Mouse (Mus musculus): ENCODE data around the gene Cish. TPM values are rescaled to one million over a fixed set of nuclear protein-coding genes. Genes with fewer than 3 reads are reported as not detected.
A peak's percentile ranks its signal among the peaks of the same experiment; 100 is the strongest.

The Cish gene
- polyA plus RNA-seq, 1 experiment from 2014 or later = 31.1 TPM

GRCm38 (mm10) chr9:107307886-107308285, 12.1 kb downstream of the Cish start:
- Histone ChIP-seq H3K9ac (0 out of 2 replicates have a peak overlapping the region, but pooled peaks have one; percentile 31), H3K27me3 (no peaks in the 10 kb centered on the region), H3K4me2 (peak overlapping the region; percentile 51), H3K4me1 (replicated peaks) (peaks cover 48% of the 10 kb centered on the region), H3K27ac (peak overlapping the region; percentile 92), H3K4me3 (no peak overlapping the region), H3K36me3 (no peaks in the 10 kb centered on the region), H3K9me3 (replicated peaks) (no peaks in the 10 kb centered on the region)
- ATAC-seq (replicated peaks; ENCODE audit: insufficient number of reproducible peaks, insufficient read depth, low FRiP score, low read depth) = peak; percentile 87
- 16% methylated on average over 12 of the region's 12 CpGs for WGBS

DNA sequence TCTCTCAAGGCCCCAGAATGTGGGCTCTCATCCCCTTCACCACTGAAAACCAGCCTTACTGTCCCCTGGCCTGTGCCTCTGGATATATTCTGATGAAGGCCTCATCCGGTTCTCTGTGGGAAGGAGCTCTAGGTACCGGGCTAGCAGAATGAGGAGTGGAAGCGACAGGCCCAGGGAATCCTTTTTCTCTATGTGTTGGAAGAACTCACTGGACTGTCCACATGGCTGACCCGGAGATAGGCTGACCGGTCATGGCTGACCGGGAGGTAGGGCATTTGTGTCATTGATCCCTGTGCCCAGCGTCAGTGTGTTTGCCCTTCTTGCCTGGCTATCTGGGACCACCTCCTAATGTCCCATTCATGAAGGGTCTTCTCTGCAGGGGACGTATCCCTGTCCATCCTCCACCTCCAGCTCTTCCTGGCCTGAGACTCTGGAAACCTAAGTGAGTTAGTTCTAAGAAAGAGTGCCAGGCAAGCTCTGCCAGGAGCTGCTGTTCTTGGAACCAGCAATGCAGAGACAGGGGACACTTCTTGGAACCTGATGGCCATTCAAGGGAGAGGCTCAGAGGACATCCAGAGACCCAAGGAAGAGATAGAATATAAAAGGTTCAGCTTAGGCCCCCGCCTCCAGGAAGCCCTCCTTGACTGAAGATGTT, 12.6 kb downstream of the Cish start:
- no peaks in the 10 kb centered on the region for H3K27me3 ChIP-seq
- H3K4me3 ChIP-seq = no peak overlapping the region
- WGBS = 86% methylated on average over 9 of the region's 9 CpGs
- H3K9me3 ChIP-seq (replicated peaks) = no peaks in the 10 kb centered on the region
- H3K4me2 ChIP-seq = no peak overlapping the region
- H3K4me1 ChIP-seq (replicated peaks) = peaks cover 45% of the 10 kb centered on the region
- peak overlapping the region; percentile 92 for H3K27ac ChIP-seq
- 0 out of 2 replicates have a peak overlapping the region, but pooled peaks have one; percentile 28 for H3K9ac ChIP-seq
- no peaks in the 10 kb centered on the region for H3K36me3 ChIP-seq
- no peak for ATAC-seq (replicated peaks; ENCODE audit: insufficient number of reproducible peaks, insufficient read depth, low FRiP score, low read depth)

DNA sequence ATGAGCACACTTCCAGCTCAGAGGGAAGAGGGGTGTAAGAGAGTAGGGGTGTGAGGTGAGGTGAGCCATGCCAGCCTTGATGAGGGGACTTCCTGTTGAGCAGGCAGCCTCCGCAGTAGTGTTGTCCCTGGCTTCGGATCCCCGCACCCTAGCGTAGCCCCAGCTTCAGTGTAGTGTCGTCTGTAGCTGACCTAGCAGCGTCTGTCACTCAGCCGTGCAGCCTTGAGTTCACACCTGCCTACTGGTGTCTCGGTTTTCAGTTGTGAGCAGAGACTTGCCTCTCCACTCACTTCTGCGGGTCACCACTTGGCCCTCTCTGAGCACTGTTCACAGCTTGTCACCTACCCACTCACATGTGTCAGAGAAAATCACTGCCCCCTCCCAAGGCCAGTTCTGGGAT, 13.3 kb downstream of the Cish start:
- no peak for ATAC-seq (replicated peaks; ENCODE audit: insufficient number of reproducible peaks, insufficient read depth, low FRiP score, low read depth)
- Histone ChIP-seq H3K4me3 (no peak overlapping the region), H3K27ac (peak overlapping the region; percentile 57), H3K4me2 (no peak overlapping the region), H3K36me3 (no peaks in the 10 kb centered on the region), H3K9me3 (replicated peaks) (no peaks in the 10 kb centered on the region), H3K9ac (no peak overlapping the region), H3K4me1 (replicated peaks) (peaks cover 45% of the 10 kb centered on the region), H3K27me3 (no peaks in the 10 kb centered on the region)
- WGBS = 61% methylated on average over 9 of the region's 9 CpGs

DNA sequence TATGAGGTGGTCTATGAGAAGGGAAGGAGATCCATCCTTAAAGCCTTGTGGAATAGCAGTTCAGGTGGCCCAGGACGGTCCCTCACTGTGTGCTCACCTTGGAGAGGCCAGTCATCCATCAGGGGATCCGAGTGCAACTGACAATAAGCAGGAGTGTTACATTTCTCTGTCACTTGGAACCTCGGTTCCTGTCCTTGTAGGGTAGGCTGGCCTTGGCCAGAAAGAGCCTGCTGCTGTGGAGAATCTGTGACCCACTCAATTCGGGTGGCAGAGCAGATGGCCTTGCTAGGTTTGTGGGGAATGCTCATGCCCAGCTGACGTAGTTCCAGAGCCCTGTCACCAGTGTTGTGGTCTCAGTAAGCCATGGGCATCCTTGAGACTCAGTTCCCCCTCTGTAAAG, 13.8 kb downstream of the Cish start:
- no peaks in the 10 kb centered on the region for H3K27me3 ChIP-seq
- peaks cover 45% of the 10 kb centered on the region for H3K4me1 ChIP-seq (replicated peaks)
- H3K9ac ChIP-seq = no peak overlapping the region
- H3K4me3 ChIP-seq = no peak overlapping the region
- no peaks in the 10 kb centered on the region for H3K9me3 ChIP-seq (replicated peaks)
- H3K27ac ChIP-seq = peak overlapping the region; percentile 57
- WGBS = 47% methylated on average over 5 of the region's 5 CpGs
- H3K36me3 ChIP-seq = no peaks in the 10 kb centered on the region
- H3K4me2 ChIP-seq = no peak overlapping the region
- no peak for ATAC-seq (replicated peaks; ENCODE audit: insufficient number of reproducible peaks, insufficient read depth, low FRiP score, low read depth)

DNA sequence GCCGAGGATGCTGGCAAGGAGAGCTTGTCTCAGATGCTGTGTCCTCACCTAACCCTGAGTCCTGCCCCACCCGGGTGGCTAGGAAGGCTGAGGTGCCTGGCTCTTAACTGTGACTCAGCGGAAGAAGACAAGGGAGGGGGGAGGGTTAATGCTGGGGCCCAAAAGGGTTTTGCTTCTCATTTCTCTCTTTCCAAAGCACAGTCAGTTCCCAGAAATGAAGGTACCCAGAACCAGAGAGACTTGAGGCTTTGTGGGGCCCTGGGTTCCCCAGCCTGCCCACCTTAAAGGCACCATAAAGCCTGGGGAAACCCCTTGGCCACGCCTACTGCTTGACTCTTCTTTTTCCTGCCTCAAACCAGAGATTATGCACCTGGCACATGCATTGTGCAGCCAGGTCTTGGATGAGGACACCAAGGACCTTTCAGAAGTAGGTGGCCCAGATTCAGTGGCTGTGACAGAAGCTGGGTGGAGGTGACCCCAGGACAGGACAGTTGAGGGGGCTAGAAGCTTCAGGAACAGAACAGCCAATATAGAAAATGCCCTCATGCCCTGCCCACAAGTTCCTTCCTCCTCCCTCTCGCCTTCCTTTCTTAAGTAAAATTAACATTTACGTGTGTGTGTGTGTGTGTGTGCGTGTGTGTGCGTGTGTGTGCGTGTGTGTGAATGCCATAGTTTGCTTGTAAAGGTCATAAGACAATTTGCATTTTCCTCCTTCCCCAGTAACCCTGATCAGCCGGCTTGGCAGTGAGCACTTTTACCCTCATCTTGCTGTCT, 17.2 kb downstream of the Cish start:
- Histone ChIP-seq H3K36me3 (no peaks in the 10 kb centered on the region), H3K4me1 (replicated peaks) (peaks cover 20% of the 10 kb centered on the region), H3K4me3 (no peak overlapping the region), H3K9ac (no peak overlapping the region), H3K4me2 (no peak overlapping the region), H3K27me3 (no peaks in the 10 kb centered on the region), H3K27ac (no peak overlapping the region), H3K9me3 (replicated peaks) (no peaks in the 10 kb centered on the region)
- no peak for ATAC-seq (replicated peaks; ENCODE audit: insufficient number of reproducible peaks, insufficient read depth, low FRiP score, low read depth)
- WGBS = 57% methylated on average over 10 of the region's 10 CpGs

GRCm38 (mm10) chr9:107313926-107314325, 18.1 kb downstream of the Cish start:
- H3K9ac ChIP-seq = no peak overlapping the region
- H3K4me3 ChIP-seq = no peak overlapping the region
- H3K9me3 ChIP-seq (replicated peaks) = no peaks in the 10 kb centered on the region
- H3K4me1 ChIP-seq (replicated peaks) = peaks cover 12% of the 10 kb centered on the region
- WGBS = 59% methylated on average over 3 of the region's 3 CpGs
- ATAC-seq (replicated peaks; ENCODE audit: insufficient number of reproducible peaks, insufficient read depth, low FRiP score, low read depth) = no peak
- H3K36me3 ChIP-seq = no peaks in the 10 kb centered on the region
- no peak overlapping the region for H3K27ac ChIP-seq
- H3K4me2 ChIP-seq = no peak overlapping the region
- no peaks in the 10 kb centered on the region for H3K27me3 ChIP-seq

GRCm38 (mm10) chr9:107315791-107316190, 20.0 kb downstream of the Cish start:
- WGBS = 52% methylated on average over 2 of the region's 2 CpGs
- no peak overlapping the region for H3K4me2 ChIP-seq
- no peak for ATAC-seq (replicated peaks; ENCODE audit: insufficient number of reproducible peaks, insufficient read depth, low FRiP score, low read depth)

DNA sequence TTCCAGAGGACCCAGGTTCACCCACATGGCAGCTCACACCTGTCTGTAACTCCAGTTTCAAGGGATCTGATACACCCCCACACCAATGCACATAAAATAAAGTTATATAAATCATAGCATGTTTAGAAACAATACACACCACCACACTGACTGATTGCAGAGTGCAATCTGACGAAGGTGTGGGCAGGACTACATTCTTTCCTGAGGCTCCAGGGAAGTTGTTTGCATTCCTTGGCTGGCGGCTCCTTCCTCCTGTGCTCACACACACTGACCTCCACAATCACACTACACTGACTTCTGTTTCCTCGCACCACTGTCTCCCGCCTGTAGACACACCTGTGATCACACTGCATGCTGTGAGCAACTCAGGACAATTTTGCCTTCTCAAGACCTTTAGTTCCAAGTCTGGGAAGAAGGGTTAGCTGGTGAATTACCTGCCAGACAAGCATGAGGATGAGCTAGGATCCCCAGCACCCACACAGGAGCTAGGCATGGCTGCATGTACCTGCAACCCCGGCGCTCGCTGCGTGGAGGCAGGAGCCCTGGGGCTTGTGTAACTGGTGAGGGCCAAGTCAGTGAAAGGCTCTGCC, 26.7 kb downstream of the Cish start:
- 66% methylated on average over 8 of the region's 8 CpGs for WGBS
- H3K36me3 ChIP-seq = no peaks in the 10 kb centered on the region
- H3K9me3 ChIP-seq (replicated peaks) = no peaks in the 10 kb centered on the region
- H3K9ac ChIP-seq = no peak overlapping the region
- H3K27ac ChIP-seq = peak overlapping the region; percentile 17; the same call in 1 of the 2 replicates
- H3K4me2 ChIP-seq = no peak overlapping the region
- H3K4me3 ChIP-seq = no peak overlapping the region
- peaks cover 39% of the 10 kb centered on the region for H3K4me1 ChIP-seq (replicated peaks)
- no peaks in the 10 kb centered on the region for H3K27me3 ChIP-seq
- no peak for ATAC-seq (replicated peaks; ENCODE audit: insufficient number of reproducible peaks, insufficient read depth, low FRiP score, low read depth)

More at GRCm38 (mm10) chr9:107315791-107316190, 20.0 kb downstream of the Cish start:
- Histone ChIP-seq H3K9me3 (replicated peaks) (no peaks in the 10 kb centered on the region), H3K9ac (no peak overlapping the region), H3K27ac (no peak overlapping the region), H3K27me3 (no peaks in the 10 kb centered on the region), H3K36me3 (no peaks in the 10 kb centered on the region), H3K4me3 (no peak overlapping the region), H3K4me1 (replicated peaks) (0 out of 2 replicates have a peak, but pooled peaks cover 6% of the 10 kb centered on the region)

DNA sequence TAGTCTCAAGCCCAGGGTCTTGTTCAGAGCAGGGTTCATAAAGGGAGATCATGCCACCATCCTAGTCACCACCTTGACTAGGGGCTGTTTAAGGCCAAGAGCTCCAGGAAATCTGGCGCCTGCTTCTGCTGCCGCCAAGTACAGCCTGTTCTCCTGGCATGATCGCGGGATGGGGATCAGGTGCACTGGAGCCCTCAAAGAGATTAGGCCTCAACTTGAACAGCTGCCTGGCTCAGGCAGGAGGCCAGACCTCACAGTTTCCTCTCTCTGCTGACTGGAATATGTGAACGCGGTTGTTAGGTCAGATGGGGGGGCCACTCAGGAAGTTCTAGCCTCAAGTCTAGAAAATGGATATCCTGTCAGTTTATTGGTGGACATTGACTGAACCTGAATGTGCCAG, 27.7 kb downstream of the Cish start:
- peak; percentile 73 for ATAC-seq (replicated peaks; ENCODE audit: insufficient number of reproducible peaks, insufficient read depth, low FRiP score, low read depth)
- Histone ChIP-seq H3K9ac (no peak overlapping the region), H3K27me3 (no peaks in the 10 kb centered on the region), H3K4me3 (no peak overlapping the region), H3K27ac (peak overlapping the region; percentile 80), H3K36me3 (no peaks in the 10 kb centered on the region), H3K4me1 (replicated peaks) (peaks cover 39% of the 10 kb centered on the region), H3K4me2 (no peak overlapping the region), H3K9me3 (replicated peaks) (no peaks in the 10 kb centered on the region)
- WGBS = 19% methylated on average over 6 of the region's 6 CpGs

DNA sequence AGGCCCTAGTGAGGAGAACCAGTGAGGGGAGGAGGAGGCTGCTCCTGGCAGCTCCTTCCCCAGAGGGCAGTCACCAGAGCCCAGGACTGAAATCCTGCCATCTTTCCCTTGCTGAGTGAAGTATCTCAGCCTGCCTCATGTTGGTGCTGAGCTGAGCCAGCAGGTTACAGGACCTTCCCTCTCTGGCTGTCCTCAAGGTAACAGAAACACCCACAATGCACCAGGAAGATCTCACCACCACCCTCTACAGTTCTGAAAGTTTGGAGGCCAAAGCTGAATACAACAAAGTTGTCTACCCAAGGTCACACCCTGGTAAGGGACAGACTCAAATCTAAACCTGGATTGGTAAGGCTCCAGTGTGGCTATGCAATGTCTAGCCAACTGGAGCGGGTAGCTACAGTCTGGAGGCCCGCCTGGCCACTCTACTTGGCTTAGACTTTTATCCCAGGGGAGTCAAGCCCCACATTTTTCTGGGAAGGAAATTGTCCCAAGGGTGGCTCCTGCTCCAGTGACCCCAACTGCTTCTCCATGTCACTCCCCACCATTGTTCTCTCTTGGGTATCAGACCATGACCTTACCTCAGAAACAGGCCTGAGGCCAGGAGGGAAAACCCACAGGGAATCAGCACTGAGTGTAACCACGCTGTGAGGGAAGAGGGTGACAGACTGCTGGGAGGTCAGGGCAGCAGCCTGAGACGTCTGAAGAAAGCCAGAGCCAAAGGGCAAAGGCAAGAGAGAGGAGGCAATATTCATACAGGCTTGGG, 29.2 kb downstream of the Cish start:
- Histone ChIP-seq H3K4me1 (replicated peaks) (peaks cover 39% of the 10 kb centered on the region), H3K27me3 (no peaks in the 10 kb centered on the region), H3K9me3 (replicated peaks) (no peaks in the 10 kb centered on the region), H3K36me3 (no peaks in the 10 kb centered on the region), H3K4me3 (no peak overlapping the region), H3K4me2 (no peak overlapping the region), H3K27ac (no peak overlapping the region), H3K9ac (no peak overlapping the region)
- 62% methylated on average over 4 of the region's 4 CpGs for WGBS
- no peak for ATAC-seq (replicated peaks; ENCODE audit: insufficient number of reproducible peaks, insufficient read depth, low FRiP score, low read depth)

DNA sequence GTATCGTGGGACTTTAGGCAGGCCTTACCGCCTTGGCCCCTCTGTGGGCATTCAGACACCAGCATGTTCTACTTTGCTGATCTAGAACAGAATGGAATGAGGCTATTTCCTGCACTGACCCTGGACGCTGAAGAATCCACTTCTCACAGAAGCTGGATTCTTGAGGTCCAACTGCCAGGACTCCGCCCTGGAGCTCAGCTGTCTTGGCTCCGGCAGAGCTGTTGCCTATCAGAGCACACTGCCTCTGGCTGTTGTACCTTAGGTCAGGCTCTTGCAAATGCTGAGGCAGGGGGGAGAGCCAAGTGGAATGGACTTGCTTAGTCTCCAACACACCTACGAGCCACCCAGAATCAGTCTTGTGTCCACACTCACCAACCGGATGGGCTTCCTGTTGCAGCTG, 30.1 kb downstream of the Cish start:
- no peak overlapping the region for H3K4me3 ChIP-seq
- WGBS = 68% methylated on average over 7 of the region's 7 CpGs
- H3K4me1 ChIP-seq (replicated peaks) = peaks cover 39% of the 10 kb centered on the region
- H3K9me3 ChIP-seq (replicated peaks) = no peaks in the 10 kb centered on the region
- no peaks in the 10 kb centered on the region for H3K36me3 ChIP-seq
- no peak overlapping the region for H3K27ac ChIP-seq
- no peak overlapping the region for H3K4me2 ChIP-seq
- ATAC-seq (replicated peaks; ENCODE audit: insufficient number of reproducible peaks, insufficient read depth, low FRiP score, low read depth) = no peak
- H3K27me3 ChIP-seq = no peaks in the 10 kb centered on the region
- H3K9ac ChIP-seq = no peak overlapping the region
